Mouse (Mus musculus): ENCODE measurements around the gene Endod1.

- TF ChIP-seq CTCF (IDR thresholded peaks at IDR 0.05; ENCODE audit: low read depth) (no peak), EP300 (IDR thresholded peaks at IDR 0.05; ENCODE audit: low read depth) (no peak)
Observed at GRCm38 (mm10) chr9:14376149-14376548, 5.2 kb downstream of the Endod1 start.

Measured in liver, postnatal 0 days (tissue).